Mouse (Mus musculus) kidney, embryonic 16.5 days (tissue): ENCODE measurements around the gene Gm4724. TPM values are rescaled to one million over a fixed set of nuclear protein-coding genes. Genes with fewer than 3 reads are reported as not detected.
"Not testable (repeated sequence)": the region's sequence is repeated elsewhere in the genome, so short reads cannot be mapped to it uniquely, and the experiment has no call there.

Source experiments
- ATAC-seq: fragments of 200-750 bp; cut with Nextera tagmentation; 2 replicates; pipeline ENCODE4 v1.8.0; 2017; ENCODE audit warnings: moderate TSS enrichment; ENCODE audit not compliant: low FRiP score, low TSS enrichment
- H3K27ac ChIP-seq: fragments of 300-500 bp; sonication (generic); 2 replicates; pipeline ENCODE4 v1.5.1; 2014; ENCODE audit warnings: low read length
- H3K27me3 ChIP-seq: fragments of 300-500 bp; sonication (generic); 2 replicates; pipeline ENCODE4 v1.6.1; 2014; ENCODE audit warnings: low read length, control low read depth, mixed read lengths; ENCODE audit not compliant: insufficient read depth
- H3K36me3 ChIP-seq: fragments of 300-500 bp; sonication (generic); 2 replicates; pipeline ENCODE4 v1.6.1; 2014; ENCODE audit warnings: low read length, control low read depth, mixed read lengths; ENCODE audit not compliant: insufficient read depth
- H3K4me1 ChIP-seq: fragments of 300-500 bp; sonication (generic); 2 replicates; pipeline ENCODE4 v1.6.1; 2014; ENCODE audit warnings: low read length, control low read depth, mixed read lengths; ENCODE audit not compliant: insufficient read depth
- H3K4me2 ChIP-seq: fragments of 300-500 bp; sonication (generic); replicated peaks from 2 replicates; pipeline ENCODE4 v1.6.1; 2014; ENCODE audit warnings: low read depth, low read length
- H3K4me3 ChIP-seq: fragments of 300-500 bp; sonication (generic); 2 replicates; pipeline ENCODE4 v1.5.1; 2014; ENCODE audit warnings: mild to moderate bottlenecking, low read length
- H3K9ac ChIP-seq: fragments of 300-500 bp; sonication (generic); replicated peaks from 2 replicates; pipeline ENCODE4 v1.6.1; 2014; ENCODE audit warnings: low read length
- H3K9me3 ChIP-seq: fragments of 300-500 bp; sonication (generic); 2 replicates; pipeline ENCODE4 v1.6.1; 2016; ENCODE audit warnings: low read length, control low read depth
- WGBS: fragments of 180-500 bp; shearing (Covaris S2); extraction: QIAGEN DNeasy Blood & Tissue Kit; methylation state at CpG from one replicate; pipeline ENCODE4 v1.1.7; 2014; 5-methylcytosine and 5-hydroxymethylcytosine counted together
- polyA plus RNA-seq: library from polyadenylated mRNA; unstranded; fragments of >200 nt; fragmentation: Nextera tagmentation; extraction: Ambion mirVana; gene quantifications from 2 replicates; pipeline ENCODE4 v1.2.1, GENCODE M21; 2015

The Gm4724 gene
- 9.9 and 21.1 TPM in 2 replicates for polyA plus RNA-seq

- H3K27ac ChIP-seq, H3K9me3 ChIP-seq, H3K9ac ChIP-seq, H3K4me1 ChIP-seq, H3K4me3 ChIP-seq, H3K36me3 ChIP-seq, H3K27me3 ChIP-seq, H3K4me2 ChIP-seq, ATAC-seq: not testable (repeated sequence)
- no CpG with 5 or more reads among the region's 4 CpGs for WGBS
Measured at GRCm38 (mm10) chr2:175435707-175436106, at the start of gene Gm4724. Gene Gm4724 (minus strand): TSS chr2:175435807.

- not testable (repeated sequence) for H3K27ac ChIP-seq, H3K36me3 ChIP-seq, H3K9me3 ChIP-seq, H3K4me1 ChIP-seq, H3K4me2 ChIP-seq, H3K9ac ChIP-seq, ATAC-seq, H3K27me3 ChIP-seq, H3K4me3 ChIP-seq
- no CpG with 5 or more reads among the region's 6 CpGs for WGBS
Measured at GRCm38 (mm10) chr2:175469685-175470084, 34.1 kb upstream of the Gm4724 start, which contains the start of gene Zfp965. Gene Zfp965 (plus strand): TSS chr2:175469985.

Other genes starting within 250 kb of the Gm4724 start
- gene Gm14391, start 228.9 kb downstream of the Gm4724 start, polyA plus RNA-seq, result 5.6 and 8.1 TPM in 2 replicates
- gene Gm14440, start 160.7 kb downstream of the Gm4724 start, polyA plus RNA-seq, result 4.7 and 5.2 TPM in 2 replicates
- gene Gm4631, start 97.6 kb downstream of the Gm4724 start, polyA plus RNA-seq, result 19.7 and 21.8 TPM in 2 replicates
- 6.1 and 6.7 TPM in 2 replicates for gene Zfp968, start 63.4 kb downstream of the Gm4724 start, polyA plus RNA-seq
- gene Zfp965, start 34.2 kb upstream of the Gm4724 start, polyA plus RNA-seq, result 5.7 and 7.4 TPM in 2 replicates
- gene Gm11007, start 208.2 kb upstream of the Gm4724 start, polyA plus RNA-seq, result not detected in 2 replicates